Mouse (Mus musculus): ENCODE data around the gene Laptm4a.

Laptm4a gene

DNA sequence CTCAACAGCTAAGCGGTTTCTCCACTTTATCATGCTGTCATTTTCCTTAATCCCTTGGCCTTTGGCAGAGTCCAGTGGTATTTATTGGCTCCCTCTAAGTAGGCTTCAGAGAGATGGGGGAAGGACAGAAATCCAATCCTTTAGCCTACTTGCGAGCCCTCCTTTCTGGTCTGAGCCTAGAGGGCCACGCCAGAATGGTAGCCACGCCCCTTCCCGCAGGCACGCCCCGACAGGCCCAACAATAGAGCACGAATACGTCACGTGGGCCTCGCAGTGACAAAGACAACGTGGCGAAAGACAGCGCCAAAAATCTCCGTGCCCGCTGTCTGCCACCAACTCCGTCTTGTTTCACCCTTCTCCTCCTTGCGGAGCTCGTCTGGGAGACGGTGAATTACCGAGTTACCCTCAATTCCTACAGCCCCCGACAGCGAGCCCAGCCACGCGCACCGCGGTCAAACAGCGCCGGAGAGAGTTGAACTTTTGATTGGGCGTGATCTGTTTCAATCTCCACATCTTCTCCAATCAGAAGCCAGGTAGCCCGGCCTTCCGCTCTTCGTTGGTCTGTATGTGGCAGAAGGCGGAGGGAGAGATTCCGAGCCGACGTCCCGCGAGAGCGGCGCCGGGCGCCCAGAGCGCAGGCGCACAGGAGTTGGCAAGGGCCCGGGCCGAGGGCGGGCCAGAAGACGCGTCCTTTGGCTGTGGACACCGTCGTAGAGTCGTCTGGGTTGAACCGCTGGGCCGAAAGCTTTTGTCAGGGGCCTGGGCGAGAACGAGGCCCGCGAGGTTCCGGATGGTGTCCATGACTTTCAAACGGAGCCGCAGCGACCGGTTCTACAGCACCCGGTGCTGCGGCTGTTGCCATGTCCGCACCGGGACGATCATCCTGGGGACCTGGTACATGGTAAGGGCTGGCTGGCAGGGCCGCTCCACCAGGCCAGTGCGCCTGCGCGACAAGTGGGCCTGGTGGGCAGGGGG lies at the start of gene Laptm4a:
Gene Laptm4a, plus strand, starts transcription at position 271 of the 975 bp plus-strand sequence.
- DNase-seq (ENCODE audit: low read depth, low spot score), result peak; percentile 99

DNA sequence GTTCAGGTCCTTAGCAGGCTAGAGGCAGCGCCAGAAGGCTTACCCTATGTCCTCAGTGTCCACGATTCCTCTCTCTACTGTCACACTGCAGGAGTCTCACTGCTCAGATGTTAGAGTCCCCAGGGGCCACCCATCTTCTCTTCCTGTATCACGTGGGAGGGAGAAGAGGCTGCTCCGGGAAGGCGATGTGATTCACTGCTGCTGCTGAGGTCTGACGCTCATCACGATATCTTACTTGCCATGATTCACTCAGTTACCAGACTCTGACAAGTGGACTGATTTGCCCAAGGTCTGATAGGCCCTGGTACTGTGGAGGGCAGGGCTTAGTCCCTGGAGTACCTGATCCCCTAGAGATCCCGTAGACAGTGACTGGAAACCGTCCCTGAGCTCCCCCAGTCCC lies 45.9 kb upstream of the Laptm4a start:
- DNase-seq (ENCODE audit: low read depth, low spot score), result no peak

DNA sequence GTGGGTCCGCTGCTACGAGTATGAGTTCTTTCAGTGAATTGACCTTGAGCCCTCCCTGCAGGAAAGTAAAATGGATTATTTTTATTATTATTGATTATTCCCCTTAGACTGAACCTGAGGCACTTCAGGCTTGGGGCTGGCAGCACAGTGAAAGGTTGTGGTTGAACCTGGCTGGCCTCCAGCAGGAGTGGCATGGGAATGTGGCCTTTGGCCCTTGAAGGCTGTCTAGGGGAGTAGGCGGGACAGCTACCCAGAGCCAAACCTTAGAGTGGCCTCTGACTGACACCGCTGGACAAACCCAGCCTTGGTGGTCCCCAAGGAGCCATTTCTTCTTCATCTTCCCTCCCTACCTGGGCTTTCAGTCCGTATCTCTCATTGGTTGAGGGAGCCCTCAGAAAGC lies 44.6 kb upstream of the Laptm4a start:
- DNase-seq (ENCODE audit: low read depth, low spot score), result no peak

DNA sequence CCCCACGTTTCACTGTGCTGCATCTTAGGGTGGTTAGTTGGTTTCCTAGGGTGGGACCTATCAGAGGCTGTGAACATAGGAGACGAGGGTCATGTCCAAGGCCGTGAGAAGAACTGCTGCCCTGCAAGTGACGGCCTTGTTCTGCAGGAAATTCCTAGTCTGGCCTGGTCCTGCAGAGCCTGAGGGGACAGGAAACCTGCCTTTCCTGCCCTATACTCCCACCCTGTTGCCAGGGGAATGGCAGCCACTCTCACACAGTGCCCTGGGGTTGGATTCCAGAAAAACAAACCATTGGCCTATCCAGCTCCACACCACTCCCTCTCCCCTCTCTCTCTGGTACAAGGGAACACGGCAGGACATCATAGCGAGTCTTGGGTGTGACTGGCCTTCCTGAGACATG lies 44.1 kb upstream of the Laptm4a start:
- DNase-seq (ENCODE audit: low read depth, low spot score), result no peak

DNA sequence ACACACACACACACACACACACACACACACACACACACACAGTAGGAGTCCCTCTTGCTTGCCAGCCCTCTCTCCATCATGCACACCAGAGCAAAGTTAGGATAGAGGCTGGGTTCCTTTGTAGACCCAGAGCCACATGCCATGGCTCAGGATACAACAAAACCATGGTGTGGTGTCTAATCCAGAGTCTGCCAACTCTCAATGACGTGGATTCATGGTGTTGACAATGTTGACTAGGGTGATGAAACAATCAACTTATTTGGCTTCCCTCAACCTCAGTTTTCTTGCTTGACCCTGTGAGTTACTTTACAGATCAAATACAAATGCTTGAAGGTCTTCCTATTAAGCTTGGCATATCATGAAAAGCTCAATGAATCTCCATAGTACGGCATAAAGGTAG lies 42.7 kb upstream of the Laptm4a start:
- no peak for DNase-seq (ENCODE audit: low read depth, low spot score)

DNA sequence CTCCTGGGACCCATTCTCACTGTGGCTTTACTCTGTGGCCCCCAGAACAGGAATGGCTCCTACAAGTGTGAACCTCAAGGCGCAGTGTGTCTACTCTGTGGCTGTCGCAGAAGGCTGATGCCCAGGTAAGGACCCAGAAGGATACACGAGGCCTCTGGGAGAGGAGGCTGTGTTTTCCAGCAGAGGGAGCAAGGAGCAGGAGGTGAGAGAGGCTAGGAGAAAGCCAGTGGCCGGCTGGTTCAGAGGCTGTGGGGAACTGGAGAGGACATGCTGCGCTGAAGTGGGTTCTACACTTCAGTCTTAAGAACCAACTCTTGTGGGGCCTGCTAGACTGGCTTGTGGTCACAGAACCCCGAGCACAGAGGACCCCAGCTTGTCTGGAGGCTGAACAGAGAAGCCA lies 42.1 kb upstream of the Laptm4a start:
- no peak for DNase-seq (ENCODE audit: low read depth, low spot score)

DNA sequence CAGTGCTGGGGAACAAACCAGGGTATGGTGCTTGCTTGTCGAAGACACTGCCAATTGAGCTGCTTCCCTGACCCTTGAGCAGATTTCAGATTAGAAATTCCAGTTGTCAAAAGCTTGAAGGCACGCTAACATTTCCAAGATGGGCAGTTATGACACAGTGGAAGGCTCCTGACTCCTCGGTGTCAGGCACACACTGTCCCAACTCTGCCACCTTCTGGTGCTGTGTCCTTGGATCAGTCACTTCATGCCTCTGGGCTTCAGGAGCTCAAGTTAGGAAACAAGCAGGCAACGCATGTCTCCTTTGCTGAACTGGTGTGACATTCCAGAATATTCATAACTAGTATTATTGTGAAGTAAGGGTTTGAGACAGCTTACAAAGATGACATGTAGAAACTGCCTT lies 39.7 kb upstream of the Laptm4a start:
- peak; percentile 31 for DNase-seq (ENCODE audit: low read depth, low spot score)

DNA sequence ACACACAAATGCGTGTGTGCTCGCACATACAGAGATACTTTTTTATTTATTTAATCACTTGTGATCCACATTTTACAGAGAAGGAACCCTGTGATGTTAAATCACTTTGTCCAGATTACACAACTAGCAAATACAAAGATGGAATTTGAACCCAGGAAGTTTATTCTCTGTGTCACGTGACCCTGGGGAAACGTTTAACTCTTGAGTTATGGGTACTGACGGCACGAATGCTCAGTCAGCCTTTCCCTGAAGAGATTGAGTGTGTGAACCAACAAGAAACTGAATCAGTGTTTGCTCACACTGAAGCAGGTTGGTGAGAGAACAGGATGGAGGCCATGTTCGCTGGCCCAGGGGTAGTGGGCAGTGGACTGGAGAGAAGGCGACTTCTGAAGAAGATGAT lies 39.1 kb upstream of the Laptm4a start:
- no peak for DNase-seq (ENCODE audit: low read depth, low spot score)

DNA sequence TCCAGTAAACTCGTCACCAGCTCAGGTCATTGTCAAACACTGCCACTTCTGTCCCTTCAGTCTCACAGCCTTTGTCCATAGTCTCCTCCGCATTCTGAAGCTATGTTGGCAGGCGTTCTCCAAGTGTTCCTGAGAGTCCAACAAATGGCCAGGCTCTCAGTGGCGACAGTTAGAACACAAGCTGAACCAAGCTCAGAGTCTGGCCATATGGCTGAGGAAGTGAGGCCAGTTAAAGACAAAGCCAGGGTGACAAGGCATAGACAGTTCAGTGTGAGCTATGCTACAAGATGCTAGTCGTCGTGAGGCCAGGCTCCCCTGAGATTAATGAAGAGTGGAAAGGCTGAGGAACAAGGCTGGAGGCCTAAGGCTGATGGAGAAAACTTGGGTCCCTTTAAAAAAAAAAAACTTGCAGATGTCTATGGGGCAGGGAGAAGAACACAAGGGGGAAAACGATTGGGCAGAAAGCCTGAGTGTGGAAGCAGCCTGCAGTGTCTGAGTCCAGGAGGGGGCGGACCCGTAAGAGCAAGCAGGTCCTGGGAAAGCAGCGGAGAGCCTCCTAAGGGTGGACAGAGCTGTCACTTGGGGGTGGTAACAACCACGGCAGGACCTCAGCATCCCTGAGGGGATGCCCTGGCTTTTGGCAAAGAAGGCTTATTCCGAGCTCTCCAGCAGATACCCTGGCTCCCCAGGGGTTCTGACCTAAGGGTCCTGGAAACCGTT lies 36.9 kb upstream of the Laptm4a start:
- no peak for DNase-seq (ENCODE audit: low read depth, low spot score)

DNA sequence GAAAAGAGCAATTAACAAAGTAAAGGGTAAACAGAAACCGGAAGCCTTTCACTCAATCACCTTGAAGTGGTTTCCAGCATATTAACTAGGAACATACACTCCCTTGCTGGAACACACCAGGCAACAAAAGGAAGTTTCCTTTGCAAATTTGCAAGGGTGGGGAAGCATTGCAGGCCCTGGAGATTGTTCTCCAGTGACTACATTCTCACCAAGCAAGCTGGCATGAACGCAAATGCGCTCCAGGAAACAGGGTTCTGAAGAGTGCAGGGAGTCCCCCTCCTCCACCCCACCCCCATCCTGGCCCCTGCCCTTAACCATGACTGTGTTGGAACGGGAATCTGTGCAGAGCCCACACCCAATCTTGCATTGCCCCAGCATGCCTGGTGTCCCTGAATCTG lies 36.3 kb upstream of the Laptm4a start:
- DNase-seq (ENCODE audit: low read depth, low spot score), result no peak

DNA sequence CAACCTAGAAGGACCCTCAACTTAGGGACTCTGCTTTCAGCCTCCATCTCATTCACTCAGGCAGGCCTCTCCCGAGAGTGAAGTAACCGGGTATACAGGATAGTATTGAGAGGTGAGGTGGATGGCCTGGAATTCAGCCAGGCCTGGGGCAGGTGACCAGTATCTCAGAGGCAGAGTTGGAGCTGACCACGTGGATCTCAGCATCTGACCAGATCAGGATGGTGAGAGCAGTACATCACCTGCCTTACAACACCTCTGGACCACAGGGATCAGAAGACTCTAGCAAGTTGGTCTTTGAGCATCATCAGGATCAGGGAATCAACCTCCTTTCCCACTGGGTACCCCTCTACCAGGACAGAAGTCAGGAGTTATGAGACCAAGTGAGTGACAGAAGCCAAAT lies 35.5 kb upstream of the Laptm4a start:
- no peak for DNase-seq (ENCODE audit: low read depth, low spot score)

DNA sequence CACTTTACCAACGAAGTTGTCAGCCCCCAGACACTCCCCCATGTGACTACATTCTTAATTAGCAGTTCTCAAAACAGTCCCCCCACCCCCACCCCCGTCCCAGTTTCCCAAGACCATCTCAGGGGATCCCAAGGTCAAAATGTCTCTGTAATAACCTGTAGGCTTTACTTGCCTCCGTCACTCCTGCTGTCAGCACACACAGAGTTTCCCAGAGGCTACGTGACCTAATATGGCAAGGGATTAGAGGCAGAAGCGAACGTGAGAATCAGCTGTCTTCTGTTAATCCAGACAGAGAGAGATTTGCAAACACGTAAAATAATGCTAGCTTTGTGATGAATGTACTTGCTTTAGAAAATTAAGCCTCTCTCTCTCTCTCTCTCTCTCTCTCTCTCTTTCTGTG lies 33.0 kb upstream of the Laptm4a start:
- DNase-seq (ENCODE audit: low read depth, low spot score), result no peak

DNA sequence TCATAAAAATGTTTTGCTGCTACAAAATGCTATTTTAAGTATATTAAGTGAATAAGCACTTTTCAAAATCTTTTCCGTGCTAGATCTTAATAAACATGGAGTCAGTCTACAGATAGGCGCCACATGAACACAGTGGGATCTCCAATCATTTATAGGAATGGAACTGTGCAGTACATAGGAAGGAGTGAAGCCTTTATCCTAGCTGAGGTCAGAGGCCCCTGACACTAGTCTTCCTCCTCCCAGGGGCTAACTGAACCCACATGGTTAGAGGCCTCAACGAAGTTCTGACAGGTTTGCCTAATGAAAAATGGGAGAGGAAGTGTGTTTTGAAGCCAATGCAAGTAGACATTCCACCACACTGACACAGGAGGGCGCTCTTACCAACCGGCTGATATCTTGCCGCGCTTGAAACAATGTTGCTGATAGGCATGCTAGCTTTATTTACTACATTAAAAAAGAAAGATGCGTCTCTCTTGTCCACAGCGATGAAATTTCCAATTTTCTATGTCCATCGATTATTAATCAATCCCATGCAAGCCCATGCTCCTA lies 32.3 kb upstream of the Laptm4a start:
- DNase-seq (ENCODE audit: low read depth, low spot score), result peak; percentile 79

DNA sequence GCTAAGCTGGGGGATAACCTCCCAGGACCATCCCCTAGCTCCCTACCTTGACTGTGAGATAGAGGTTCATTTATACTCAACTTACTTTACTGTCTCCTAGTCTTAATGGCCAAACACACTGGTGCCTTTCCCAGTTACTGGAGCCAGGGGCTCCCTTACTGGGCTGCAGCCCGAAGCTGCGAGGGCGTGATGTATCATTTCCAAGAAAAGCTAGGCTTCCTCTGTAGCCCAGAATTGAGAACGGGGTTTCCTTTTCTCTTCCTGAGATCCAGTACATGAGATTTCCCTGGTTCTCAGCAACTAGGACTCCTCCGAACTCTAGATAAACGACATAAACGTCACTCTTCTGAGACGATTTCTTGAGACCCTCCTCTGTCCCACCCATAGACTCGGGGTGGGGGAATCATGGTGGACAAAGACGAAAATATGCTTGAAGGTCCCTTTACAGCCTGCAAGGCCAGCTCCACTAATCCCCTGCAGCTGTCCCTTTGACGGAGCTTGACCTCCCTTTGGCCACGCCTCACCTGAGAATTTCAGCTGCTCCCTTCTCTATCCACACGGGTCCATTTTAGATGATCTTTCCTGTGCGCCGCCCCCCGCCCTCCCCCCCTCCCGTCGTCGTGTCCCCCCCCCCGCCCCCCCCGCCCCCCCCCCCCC lies 28.5 kb upstream of the Laptm4a start:
- DNase-seq (ENCODE audit: low read depth, low spot score), result no peak

DNA sequence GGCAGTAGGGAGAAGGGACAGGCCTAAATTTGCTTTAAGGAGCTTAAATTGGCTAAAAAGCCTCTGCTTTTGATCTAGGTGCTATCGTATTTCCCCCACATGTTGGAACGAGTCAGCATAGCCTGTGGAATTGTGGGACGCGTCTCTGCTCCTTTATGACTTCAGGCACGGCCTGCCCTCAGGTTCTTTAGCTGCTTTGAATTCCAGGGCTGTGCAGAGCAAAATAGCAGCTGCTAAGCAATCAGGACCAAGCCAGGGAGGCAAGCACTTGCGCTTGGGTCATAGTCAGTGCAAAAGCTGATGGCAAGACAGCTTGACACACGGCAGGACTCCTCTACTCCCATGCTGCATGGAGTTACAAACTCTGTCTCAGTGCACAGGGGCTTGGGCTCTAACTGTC lies 24.3 kb upstream of the Laptm4a start:
- no peak for DNase-seq (ENCODE audit: low read depth, low spot score)

DNA sequence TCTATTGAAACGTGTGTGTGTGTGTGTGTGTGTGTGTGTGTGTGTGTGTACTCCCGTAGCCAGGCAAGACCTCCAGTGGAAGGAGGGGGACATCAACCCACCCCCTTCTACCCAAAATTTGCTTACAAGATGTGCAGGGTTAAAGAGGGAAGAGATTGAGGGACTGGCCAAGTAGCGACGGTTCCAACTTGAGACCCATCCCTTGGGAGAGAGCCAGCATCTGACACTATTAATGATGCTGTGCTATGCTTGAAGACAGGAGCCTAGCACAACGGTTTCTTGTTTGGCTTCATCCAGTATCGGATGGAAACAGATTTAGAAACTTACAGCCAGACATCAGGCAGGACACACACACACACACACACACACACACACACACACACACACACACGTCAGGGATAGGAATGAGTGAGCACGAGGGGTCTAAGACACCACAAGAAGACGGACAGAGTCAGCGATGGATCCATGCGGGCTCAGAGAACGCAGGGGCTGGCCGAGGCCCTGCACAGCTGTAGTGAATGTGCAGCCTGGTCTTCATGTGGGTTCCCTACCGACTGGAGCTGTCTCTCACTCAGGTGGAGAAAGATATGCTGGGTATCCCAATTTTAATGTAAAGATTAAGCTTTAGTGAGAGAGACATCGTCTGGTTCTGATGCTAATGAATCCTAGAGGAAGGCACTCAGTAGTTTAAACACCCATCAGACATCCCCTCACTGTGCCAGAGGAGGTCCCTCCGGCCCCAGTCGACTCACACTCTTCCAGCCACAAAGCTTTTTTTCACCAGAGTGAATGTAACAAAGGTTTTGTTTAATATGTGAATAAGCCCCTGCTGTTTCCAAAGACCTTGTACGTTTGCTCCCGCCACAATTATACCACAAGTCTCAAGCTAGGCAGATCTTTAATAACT lies 22.3 kb upstream of the Laptm4a start:
- no peak for DNase-seq (ENCODE audit: low read depth, low spot score)

DNA sequence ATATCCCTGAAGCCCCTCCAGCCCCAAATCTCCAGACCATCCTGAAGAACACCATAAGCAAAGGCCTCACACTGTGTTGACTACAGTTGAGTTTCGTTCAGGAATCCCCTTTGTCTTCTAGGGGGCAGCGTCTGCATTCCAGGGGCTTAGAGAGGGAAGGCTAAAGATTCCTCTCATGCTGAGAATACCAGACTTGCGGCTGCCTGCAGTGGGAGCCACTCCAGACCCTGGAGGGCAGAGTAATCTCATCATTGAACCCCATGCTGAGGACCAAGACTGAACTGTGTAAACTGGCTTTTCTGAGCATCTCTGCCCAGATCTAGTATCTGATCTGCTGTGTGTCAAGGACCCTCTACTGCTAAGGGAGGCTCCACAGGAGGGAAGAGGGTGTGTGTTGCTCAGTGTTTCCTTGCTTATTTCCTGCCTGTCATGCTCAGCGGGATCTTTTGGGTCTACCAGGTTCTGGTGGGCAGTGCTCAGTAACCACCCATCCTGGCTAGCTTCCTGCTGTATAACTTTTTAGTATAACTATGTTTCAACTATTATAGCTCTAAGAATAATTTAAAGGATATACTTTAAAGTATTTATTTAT lies 21.3 kb upstream of the Laptm4a start:
- DNase-seq (ENCODE audit: low read depth, low spot score), result no peak

DNA sequence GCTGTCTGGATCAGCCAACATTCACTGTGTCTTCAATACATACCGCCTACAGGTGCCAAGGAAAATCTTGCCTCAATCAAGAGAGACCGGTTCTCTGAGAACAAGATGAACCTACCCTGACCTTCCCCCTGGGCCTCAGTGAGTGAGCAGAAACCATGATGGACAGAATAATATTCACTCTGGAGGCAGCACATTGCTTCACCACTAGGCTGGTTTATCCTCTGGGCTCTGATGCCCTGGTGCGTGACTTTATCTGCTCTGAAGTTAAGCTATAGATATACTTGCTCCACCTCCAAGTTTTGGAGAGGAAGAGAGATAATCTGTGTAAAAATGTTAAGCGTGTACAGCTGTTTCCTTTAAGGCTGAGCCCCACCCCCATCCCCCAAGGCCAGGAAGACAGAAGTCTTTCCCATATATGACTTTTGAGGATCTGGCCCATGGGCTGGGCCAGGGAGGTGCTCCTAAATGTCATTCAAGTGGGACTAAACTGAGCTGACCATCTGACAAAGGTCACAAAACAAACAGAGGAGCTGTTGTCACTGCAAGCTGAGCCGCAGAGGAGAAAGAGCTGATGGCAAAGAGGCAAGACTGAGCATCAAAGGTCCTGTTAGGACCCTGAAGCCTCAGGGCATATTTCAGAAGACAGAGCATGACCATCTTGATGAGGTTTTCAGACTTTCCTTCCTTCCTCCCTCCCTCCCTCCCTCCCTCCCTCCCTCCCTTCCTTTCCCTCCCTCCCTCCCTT lies 20.4 kb upstream of the Laptm4a start:
- DNase-seq (ENCODE audit: low read depth, low spot score), result no peak

DNA sequence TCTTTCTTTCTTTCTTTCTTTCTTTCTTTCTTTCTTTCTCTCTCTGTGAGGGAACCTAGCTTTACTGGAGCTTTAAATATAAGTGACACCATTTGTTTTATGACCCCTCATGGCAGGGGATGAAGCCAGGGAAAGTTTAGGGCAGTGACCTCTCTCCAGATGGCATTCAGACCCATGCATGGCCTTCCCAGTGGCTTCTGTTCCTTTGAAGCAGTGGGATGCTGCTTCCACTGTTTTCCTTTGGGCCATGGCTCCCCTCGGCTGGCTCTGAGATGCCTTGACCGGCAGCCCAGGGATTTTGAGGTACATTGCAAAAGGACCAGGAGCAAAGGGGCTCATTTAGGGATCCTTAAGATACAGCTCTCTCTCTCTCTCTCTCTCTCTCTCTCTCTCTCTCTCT lies 19.5 kb upstream of the Laptm4a start:
- DNase-seq (ENCODE audit: low read depth, low spot score), result no peak

DNA sequence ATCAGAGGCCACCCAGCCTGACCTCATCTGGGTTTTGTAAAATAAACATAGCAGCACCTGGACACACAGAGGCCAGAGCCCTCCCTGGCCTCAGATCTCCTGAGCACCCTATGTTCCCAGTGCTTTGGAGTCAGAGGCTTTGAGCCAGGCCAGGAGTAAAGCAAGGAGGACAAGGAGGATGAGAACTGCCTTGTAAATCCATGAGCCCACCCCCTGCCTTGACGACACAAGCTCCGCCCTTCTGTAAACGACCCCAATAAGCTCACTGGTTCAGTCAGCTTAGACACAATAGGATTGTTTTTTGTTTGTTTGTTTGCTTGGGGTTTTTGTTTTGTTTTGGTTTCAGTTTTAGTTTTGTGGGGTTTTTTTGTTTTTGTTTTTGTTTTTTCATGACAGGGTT lies 19.0 kb upstream of the Laptm4a start:
- DNase-seq (ENCODE audit: low read depth, low spot score), result peak; percentile 19

Data from A20 (cell line).